Mouse (Mus musculus): ENCODE results near the gene Zfp575.

Gene Zfp575

GRCm38 (mm10) chr7:24600941-24601597, 13.6 kb upstream of the Zfp575 start:
- DNase-seq: peak; percentile 98 to 99

GRCm38 (mm10) chr7:24599211-24600067, 12.0 kb upstream of the Zfp575 start:
- DNase-seq: peak in 1 of 2 experiments; percentile 24

- no peak for DNase-seq
These were observed 10.7 kb upstream of the Zfp575 start for GRCm38 (mm10) chr7:24598121-24598520.

GRCm38 (mm10) chr7:24595464-24595863, 8.0 kb upstream of the Zfp575 start:
- DNase-seq: no peak

GRCm38 (mm10) chr7:24594309-24594803, 6.9 kb upstream of the Zfp575 start:
- DNase-seq: peak in 1 of 2 experiments; percentile 40

- peak; percentile 81 to 87 for DNase-seq
These were observed 6.3 kb upstream of the Zfp575 start for GRCm38 (mm10) chr7:24593621-24594308.

GRCm38 (mm10) chr7:24592781-24593180, 5.3 kb upstream of the Zfp575 start:
- no peak for DNase-seq

- DNase-seq: peak in 1 of 2 experiments; percentile 49
These were observed 4.7 kb upstream of the Zfp575 start for GRCm38 (mm10) chr7:24592163-24592562.

- DNase-seq: no peak
These were observed 4.3 kb upstream of the Zfp575 start for GRCm38 (mm10) chr7:24591735-24592134.

- peak; percentile 60 to 74 for DNase-seq
These were observed 895 bp upstream of the Zfp575 start for GRCm38 (mm10) chr7:24588336-24588735.

- DNase-seq: peak; percentile 47 to 66
These were observed 613 bp downstream of the Zfp575 start for GRCm38 (mm10) chr7:24586828-24587227.

GRCm38 (mm10) chr7:24585995-24586394, 1.4 kb downstream of the Zfp575 start:
- no peak for DNase-seq

- no peak for DNase-seq
These were observed 2.6 kb downstream of the Zfp575 start for GRCm38 (mm10) chr7:24584876-24585275.

- no peak for DNase-seq
These were observed 9.6 kb downstream of the Zfp575 start for GRCm38 (mm10) chr7:24577811-24578210.

GRCm38 (mm10) chr7:24574224-24574796, 13.1 kb downstream of the Zfp575 start:
- peak in 1 of 2 experiments; percentile 59 for DNase-seq

- DNase-seq: no peak
These were observed 15.0 kb downstream of the Zfp575 start for GRCm38 (mm10) chr7:24572455-24572854.

GRCm38 (mm10) chr7:24571071-24571470, 16.4 kb downstream of the Zfp575 start:
- DNase-seq: no peak

GRCm38 (mm10) chr7:24568512-24568911, 18.9 kb downstream of the Zfp575 start:
- no peak for DNase-seq

- no peak for DNase-seq
These were observed 21.2 kb downstream of the Zfp575 start for GRCm38 (mm10) chr7:24566206-24566605.

GRCm38 (mm10) chr7:24565627-24566026, 21.8 kb downstream of the Zfp575 start:
- no peak for DNase-seq

GRCm38 (mm10) chr7:24564607-24565265, 22.7 kb downstream of the Zfp575 start:
- DNase-seq: peak; percentile 87 to 89

- DNase-seq: no peak
These were observed 23.6 kb downstream of the Zfp575 start for GRCm38 (mm10) chr7:24563837-24564206.

Measured in kidney, postnatal 4 days (tissue).